Mouse (Mus musculus): ENCODE measurements around the gene Cdkal1. TPM values are rescaled to one million over a fixed set of nuclear protein-coding genes. Genes with fewer than 3 reads are reported as not detected.

Gene Cdkal1
- polyA plus RNA-seq, 1 experiment from 2014 or later = 21.6 TPM

DNA sequence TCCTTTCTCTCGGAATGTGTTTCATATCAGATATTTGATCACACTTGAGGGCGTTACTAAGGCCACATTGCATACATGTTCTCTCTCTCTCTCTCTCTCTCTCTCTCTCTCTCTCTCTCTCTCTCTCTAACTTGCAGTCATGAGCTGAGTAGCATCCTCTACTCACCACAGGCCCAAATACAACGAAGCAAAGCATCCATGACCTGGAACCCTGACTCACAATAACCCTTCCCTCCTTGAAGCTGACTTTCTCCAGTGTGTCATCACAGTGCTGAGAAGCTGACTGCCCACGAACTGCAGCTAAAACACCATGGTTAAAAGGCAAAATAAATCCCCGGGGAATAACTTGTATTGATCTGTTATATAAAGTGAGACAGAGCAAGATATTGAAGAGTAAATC is 76.4 kb downstream of the Cdkal1 start:
- WGBS = 73% methylated on average over 5 of the region's 5 CpGs
- Histone ChIP-seq H3K4me3 (no peak overlapping the region), H3K4me1 (replicated peaks) (peaks cover 29% of the 10 kb centered on the region), H3K27me3 (no peaks in the 10 kb centered on the region), H3K9ac (no peak overlapping the region), H3K9me3 (no peaks in the 10 kb centered on the region), H3K27ac (replicated peaks) (no peak overlapping the region), H3K4me2 (no peak overlapping the region), H3K36me3 (no peaks in the 10 kb centered on the region)
- ATAC-seq (ENCODE audit: low read depth) = no peak

DNA sequence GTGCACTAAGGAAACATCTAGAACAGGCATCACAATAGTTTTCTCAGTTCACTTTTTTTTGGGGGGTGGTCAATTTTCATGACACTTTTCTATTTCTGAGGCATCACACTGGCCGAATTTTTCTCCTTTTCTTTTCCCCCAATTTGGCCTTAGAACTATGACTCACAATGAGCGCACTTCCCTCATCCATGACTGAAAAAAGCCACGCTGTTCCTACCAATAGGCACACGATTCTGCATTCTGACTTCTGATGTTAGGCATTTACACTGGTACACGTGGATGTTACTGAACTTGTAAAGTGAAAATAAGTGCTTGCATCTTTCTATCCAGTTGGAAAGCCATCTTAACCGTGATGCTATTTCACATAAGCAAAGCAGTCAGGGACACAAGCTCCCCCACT is 77.3 kb downstream of the Cdkal1 start:
- Histone ChIP-seq H3K9me3 (no peaks in the 10 kb centered on the region), H3K4me3 (no peak overlapping the region), H3K27me3 (no peaks in the 10 kb centered on the region), H3K27ac (replicated peaks) (no peak overlapping the region), H3K4me1 (replicated peaks) (peaks cover 37% of the 10 kb centered on the region), H3K4me2 (no peak overlapping the region), H3K36me3 (no peaks in the 10 kb centered on the region), H3K9ac (no peak overlapping the region)
- 90% methylated on average over 6 of the region's 6 CpGs for WGBS
- ATAC-seq (ENCODE audit: low read depth) = no peak

DNA sequence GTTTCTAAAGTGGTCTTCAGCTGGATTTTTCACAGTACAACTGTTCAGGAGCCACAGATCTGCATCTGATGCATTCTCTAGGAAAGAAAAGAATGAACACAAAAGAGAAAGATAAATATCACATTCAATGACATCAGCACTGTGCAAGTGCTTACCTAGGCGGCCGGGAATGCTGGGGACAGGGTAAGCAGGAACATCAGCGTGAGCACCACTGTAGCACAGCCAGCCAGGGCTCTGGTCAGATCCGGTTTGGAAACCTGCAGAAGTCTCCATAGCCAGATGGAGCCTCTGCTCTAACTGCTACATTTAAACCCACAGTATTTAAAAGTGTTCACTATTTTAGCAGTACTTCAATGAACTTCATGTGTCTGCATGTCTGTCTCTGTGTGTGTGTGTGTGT is 78.2 kb downstream of the Cdkal1 start:
- H3K36me3 ChIP-seq = no peaks in the 10 kb centered on the region
- H3K9ac ChIP-seq = no peak overlapping the region
- no peak overlapping the region for H3K4me2 ChIP-seq
- no peak for ATAC-seq (ENCODE audit: low read depth)
- no peaks in the 10 kb centered on the region for H3K27me3 ChIP-seq
- H3K4me1 ChIP-seq (replicated peaks) = peaks cover 44% of the 10 kb centered on the region
- H3K27ac ChIP-seq (replicated peaks) = no peak overlapping the region
- H3K4me3 ChIP-seq = no peak overlapping the region
- WGBS = 57% methylated on average over 4 of the region's 4 CpGs
- H3K9me3 ChIP-seq = no peaks in the 10 kb centered on the region

DNA sequence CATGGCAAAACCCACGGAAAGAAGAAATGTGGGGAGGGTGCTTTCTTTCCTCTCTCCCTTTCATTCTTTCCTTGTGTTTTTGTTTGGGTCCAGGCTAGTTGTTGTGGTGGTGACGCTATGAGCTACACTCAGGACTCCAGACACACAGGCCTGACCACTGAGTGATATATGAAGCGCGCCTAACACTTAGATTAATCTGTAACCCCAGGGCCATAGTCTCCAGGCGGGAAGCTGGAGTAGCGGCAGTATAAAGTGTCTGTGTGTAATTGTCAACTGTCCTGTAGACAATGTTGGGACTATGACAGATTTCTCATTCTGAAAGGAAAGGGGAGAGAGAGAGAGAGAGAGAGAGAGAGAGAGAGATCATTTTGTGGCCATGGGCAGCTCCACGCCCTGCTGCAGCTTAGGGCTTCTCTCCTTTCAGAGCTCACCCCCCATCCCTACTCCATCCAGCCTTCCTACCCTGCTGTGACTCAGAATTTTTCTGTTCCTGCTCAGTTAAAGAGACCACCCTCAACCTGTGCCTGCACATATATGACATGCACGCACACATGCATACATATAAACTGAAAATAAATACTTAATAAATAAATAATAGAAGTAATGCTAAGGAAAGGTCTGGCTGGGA is 79.8 kb downstream of the Cdkal1 start:
- no peak overlapping the region for H3K4me3 ChIP-seq
- H3K4me1 ChIP-seq (replicated peaks) = peaks cover 44% of the 10 kb centered on the region
- H3K36me3 ChIP-seq = no peaks in the 10 kb centered on the region
- no peaks in the 10 kb centered on the region for H3K27me3 ChIP-seq
- H3K9me3 ChIP-seq = no peaks in the 10 kb centered on the region
- no peak overlapping the region for H3K4me2 ChIP-seq
- peak; percentile 41; the same call in 1 of the 2 replicates for ATAC-seq (ENCODE audit: low read depth)
- no peak overlapping the region for H3K9ac ChIP-seq
- H3K27ac ChIP-seq (replicated peaks) = peak overlapping the region; percentile 52; the same call in 1 of the 2 replicates
- 19% methylated on average over 8 of the region's 8 CpGs for WGBS

DNA sequence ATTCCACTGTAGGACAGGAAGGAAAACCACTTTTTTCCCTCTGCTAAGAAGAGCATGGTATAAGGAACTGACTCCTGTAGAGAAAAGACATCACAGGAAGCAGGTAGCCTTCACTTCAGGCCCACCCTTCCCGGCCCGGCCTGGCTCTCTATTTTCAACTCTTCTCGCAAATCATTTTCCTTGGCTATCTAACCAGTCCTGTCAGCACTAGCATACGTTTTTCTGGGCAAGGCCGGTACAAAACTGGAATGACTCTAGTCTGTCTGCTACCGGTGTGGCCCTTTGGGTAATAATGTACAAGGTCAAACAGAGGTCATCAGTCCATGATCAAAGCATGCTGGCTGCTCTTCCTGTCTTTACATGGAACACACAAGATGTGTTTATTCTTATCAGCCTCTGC is 81.9 kb downstream of the Cdkal1 start:
- Histone ChIP-seq H3K36me3 (no peaks in the 10 kb centered on the region), H3K4me2 (no peak overlapping the region), H3K27ac (replicated peaks) (no peak overlapping the region), H3K9me3 (no peaks in the 10 kb centered on the region), H3K27me3 (no peaks in the 10 kb centered on the region), H3K4me3 (no peak overlapping the region), H3K9ac (no peak overlapping the region), H3K4me1 (replicated peaks) (peaks cover 57% of the 10 kb centered on the region)
- ATAC-seq (ENCODE audit: low read depth) = no peak
- 26% methylated on average over 6 of the region's 6 CpGs for WGBS

DNA sequence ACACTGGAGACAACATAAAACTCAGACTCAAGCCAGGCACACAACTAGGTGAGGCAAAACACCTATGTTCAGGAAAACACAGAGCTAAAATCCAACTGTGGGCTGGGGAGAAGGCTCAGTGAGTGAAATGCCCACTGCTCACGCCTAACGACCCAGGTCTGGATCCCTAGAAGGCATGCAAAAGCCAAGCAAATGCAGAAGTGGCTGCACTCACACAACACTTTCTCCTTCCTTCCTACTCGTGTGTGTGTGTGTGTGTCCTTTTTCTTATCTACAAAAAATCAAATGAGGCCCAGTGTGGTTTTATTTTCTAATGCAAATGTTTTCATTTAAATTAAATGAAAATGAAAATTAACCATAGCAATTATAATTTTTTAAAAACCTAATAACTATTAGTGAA is 82.5 kb downstream of the Cdkal1 start:
- WGBS = 66% methylated on average over 3 of the region's 3 CpGs
- Histone ChIP-seq H3K4me3 (no peak overlapping the region), H3K36me3 (no peaks in the 10 kb centered on the region), H3K4me1 (replicated peaks) (peaks cover 63% of the 10 kb centered on the region), H3K9me3 (no peaks in the 10 kb centered on the region), H3K27me3 (no peaks in the 10 kb centered on the region), H3K4me2 (no peak overlapping the region), H3K27ac (replicated peaks) (no peak overlapping the region), H3K9ac (no peak overlapping the region)
- no peak for ATAC-seq (ENCODE audit: low read depth)

DNA sequence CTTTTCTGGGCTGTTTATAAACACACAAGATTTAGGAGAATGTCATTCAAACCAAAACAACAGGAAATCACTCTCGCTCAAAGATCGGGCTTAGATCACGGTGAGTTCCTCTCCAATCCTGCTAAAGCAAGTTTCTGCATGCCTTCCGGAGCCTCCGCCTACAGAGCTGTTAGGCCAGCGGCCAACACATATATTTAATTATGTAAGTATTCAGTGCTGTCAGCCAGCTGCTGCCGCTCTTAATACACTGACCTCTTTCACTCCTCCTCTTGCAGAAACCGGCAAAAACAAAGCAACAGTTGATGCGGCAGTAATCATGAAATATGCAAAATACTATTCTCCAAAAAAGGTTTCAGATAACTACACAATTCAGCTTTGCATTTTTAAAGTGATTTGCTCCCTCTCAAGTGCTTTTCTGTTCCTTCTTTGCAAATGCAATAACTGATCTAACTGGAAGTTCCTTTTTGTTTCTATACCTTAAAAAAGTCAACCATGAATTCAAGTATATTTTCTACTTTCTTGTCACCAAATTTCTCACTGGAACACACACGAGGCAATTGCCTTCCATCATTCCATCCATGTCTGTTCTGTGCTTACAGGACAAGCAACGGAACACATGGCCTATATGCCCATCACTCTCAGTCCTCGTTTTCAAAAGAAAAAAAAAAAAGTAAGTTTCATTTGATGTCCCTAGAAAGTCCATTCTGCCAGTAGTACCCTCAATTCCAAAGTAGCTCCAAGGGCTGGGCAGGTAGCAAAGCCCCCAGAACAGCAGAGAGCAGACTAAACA is 85.6 kb downstream of the Cdkal1 start:
- Histone ChIP-seq H3K27ac (replicated peaks) (peak overlapping the region; percentile 9), H3K4me1 (replicated peaks) (peaks cover 66% of the 10 kb centered on the region), H3K4me2 (0 out of 2 replicates have a peak overlapping the region, but pooled peaks have one; percentile 9), H3K9me3 (no peaks in the 10 kb centered on the region), H3K27me3 (no peaks in the 10 kb centered on the region), H3K36me3 (no peaks in the 10 kb centered on the region), H3K4me3 (no peak overlapping the region), H3K9ac (no peak overlapping the region)
- ATAC-seq (ENCODE audit: low read depth) = peak; percentile 79
- 7% methylated on average over 12 of the region's 12 CpGs for WGBS

DNA sequence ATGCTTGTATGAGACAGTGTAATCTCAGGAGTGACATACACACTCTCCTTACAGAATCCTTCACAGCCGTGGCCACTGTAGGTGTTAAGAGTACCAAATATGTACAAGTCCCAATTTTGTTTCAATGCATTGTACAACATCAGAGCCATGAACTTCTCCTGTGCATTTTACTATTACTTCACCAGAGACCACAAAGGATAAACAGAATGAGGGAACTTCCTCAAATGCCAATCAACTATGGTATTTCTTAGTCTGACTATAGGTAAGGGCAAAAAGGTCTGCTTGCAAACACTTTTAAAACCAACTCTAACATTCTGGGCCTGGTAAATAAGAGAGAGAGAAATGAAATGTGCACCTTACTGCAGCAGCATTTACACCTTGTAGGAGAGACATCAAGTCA is 87.4 kb downstream of the Cdkal1 start:
- Histone ChIP-seq H3K4me2 (no peak overlapping the region), H3K4me3 (no peak overlapping the region), H3K27me3 (no peaks in the 10 kb centered on the region), H3K4me1 (replicated peaks) (peaks cover 54% of the 10 kb centered on the region), H3K9ac (no peak overlapping the region), H3K27ac (replicated peaks) (no peak overlapping the region), H3K36me3 (no peaks in the 10 kb centered on the region), H3K9me3 (no peaks in the 10 kb centered on the region)
- 39% methylated on average over 1 of the region's 1 CpGs for WGBS
- no peak for ATAC-seq (ENCODE audit: low read depth)

DNA sequence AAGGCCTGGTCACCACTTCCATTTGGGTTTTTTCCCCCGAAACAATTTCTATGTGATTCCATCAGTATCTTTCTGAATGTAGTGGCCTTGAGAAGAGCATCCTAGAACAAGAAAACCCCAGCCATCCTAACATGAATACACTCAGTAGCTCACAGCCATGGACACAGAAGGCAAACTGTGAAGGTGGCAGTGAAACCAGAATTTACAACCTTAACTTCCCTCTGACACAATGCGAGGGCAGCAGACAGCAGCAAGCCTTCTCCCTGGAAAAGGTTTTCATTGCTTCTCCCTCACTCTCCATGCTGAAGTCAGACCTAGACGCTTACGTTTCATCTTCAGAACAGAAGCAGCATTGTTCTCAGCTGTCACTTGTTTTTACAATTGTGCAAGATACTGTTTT is 87.9 kb downstream of the Cdkal1 start:
- Histone ChIP-seq H3K36me3 (no peaks in the 10 kb centered on the region), H3K4me1 (replicated peaks) (peaks cover 50% of the 10 kb centered on the region), H3K4me3 (no peak overlapping the region), H3K4me2 (no peak overlapping the region), H3K27ac (replicated peaks) (peak overlapping the region; percentile 73), H3K27me3 (no peaks in the 10 kb centered on the region), H3K9me3 (no peaks in the 10 kb centered on the region), H3K9ac (0 out of 2 replicates have a peak overlapping the region, but pooled peaks have one; percentile 26)
- WGBS = 12% methylated on average over 4 of the region's 4 CpGs
- 0 out of 2 replicates have a peak, but pooled peaks have one; percentile 36 for ATAC-seq (ENCODE audit: low read depth)

DNA sequence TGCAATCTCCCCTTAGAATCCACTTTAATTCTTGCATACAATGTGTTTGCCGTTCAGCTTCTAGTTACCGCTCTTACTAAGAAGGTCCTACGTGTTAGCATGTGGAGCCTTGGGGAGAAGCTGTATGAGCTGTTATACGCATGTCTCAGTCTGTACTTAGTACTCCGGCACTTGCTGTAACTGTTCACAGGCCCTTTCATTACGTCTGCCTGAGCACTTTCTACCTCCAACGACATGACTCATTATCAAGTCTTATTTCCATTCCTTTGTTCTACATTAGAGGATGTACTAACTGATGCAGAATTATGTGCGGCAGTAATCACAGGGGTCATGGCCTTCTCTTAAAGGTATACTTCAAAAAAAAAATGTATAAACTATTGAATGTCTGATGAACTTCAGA is 89.1 kb downstream of the Cdkal1 start:
- H3K27me3 ChIP-seq = no peaks in the 10 kb centered on the region
- no peak for ATAC-seq (ENCODE audit: low read depth)
- peaks cover 47% of the 10 kb centered on the region for H3K4me1 ChIP-seq (replicated peaks)
- no peak overlapping the region for H3K4me2 ChIP-seq
- no peaks in the 10 kb centered on the region for H3K9me3 ChIP-seq
- WGBS = 56% methylated on average over 8 of the region's 8 CpGs
- no peak overlapping the region for H3K4me3 ChIP-seq
- H3K36me3 ChIP-seq = no peaks in the 10 kb centered on the region
- H3K9ac ChIP-seq = no peak overlapping the region
- H3K27ac ChIP-seq (replicated peaks) = no peak overlapping the region

DNA sequence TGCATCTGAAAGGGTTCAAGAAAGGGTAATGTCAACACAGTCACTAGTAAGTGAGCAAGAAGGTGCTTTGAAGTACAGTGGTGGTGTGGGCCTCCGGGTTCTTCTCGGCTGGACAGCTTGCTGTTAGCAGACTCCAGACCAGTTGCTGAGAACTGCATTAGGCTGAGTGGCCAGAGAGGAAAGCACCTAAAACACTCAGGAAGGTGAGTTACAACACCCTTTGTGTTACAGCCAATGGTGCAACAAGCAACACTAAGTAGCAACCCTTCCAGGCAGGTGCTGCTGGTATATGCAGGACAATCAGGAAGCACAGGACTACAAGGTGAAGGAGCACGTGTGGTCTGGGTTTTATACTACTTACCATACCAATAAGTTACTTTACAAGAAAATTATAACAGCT is 90.2 kb downstream of the Cdkal1 start:
- Histone ChIP-seq H3K4me2 (no peak overlapping the region), H3K27ac (replicated peaks) (no peak overlapping the region), H3K9ac (no peak overlapping the region), H3K4me3 (no peak overlapping the region), H3K36me3 (no peaks in the 10 kb centered on the region), H3K4me1 (replicated peaks) (peaks cover 48% of the 10 kb centered on the region), H3K9me3 (no peaks in the 10 kb centered on the region), H3K27me3 (no peaks in the 10 kb centered on the region)
- no peak for ATAC-seq (ENCODE audit: low read depth)
- 82% methylated on average over 3 of the region's 3 CpGs for WGBS

DNA sequence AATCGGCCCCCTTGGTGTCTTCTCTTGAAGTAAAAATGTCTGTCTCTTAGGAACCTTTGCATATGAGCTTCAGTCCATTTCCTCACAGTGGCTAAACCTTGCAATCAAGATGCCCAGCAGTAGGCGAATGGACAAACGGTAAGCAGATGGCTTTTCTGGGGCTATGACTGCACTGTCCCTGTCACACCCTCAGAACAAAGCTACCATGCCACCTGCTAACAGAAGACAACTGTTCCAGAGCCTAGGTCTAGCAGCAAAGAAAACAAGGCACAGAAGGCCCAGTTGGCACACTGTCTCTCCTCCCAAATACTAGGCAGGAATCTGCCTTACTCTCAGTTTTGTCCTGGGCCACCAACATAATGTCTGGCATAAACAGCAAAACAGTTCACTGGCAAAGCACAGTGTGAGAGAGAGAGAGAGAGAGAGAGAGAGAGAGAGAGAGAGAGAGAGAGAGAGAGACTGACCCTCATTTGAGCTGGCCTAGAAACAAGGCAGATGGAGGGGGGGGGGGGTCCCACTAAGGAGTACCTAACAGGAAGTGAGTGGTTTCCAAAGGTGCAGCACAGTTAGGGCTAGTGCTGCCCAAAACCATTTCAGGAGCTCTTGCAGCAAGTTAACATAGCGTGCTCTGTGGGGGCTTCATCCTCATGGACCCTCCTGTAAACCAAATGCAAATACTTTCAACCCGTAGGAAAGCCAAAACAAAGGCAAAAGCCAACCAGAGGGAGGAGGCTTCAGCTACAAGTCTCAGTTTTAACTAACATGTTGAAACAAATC is 95.6 kb downstream of the Cdkal1 start:
- Histone ChIP-seq H3K27me3 (no peaks in the 10 kb centered on the region), H3K4me3 (no peak overlapping the region), H3K4me1 (replicated peaks) (peaks cover 17% of the 10 kb centered on the region), H3K4me2 (no peak overlapping the region), H3K27ac (replicated peaks) (peak overlapping the region; percentile 28; the same call in 1 of the 2 replicates), H3K9me3 (no peaks in the 10 kb centered on the region), H3K36me3 (no peaks in the 10 kb centered on the region), H3K9ac (no peak overlapping the region)
- WGBS = 66% methylated on average over 5 of the region's 5 CpGs
- ATAC-seq (ENCODE audit: low read depth) = 0 out of 2 replicates have a peak, but pooled peaks have one; percentile 19
